Mouse (Mus musculus): Measurements from ENCODE around the gene 4930469K13Rik. TPM values are rescaled to one million over a fixed set of nuclear protein-coding genes. Genes with fewer than 3 reads are reported as not detected.

Gene 4930469K13Rik
- polyA plus RNA-seq, 1 experiment from 2014 or later: not detected

Other genes starting within 250 kb of the 4930469K13Rik start
- gene Kcnmb1, start 135.5 kb downstream of the 4930469K13Rik start, polyA plus RNA-seq (2015; fragmentation: Nextera tagmentation; extraction: Ambion mirVana): 1.8 and 2.0 TPM in 2 replicates
- 8.8 and 10.2 TPM in 2 replicates for gene Kcnip1, start 105.4 kb downstream of the 4930469K13Rik start, polyA plus RNA-seq (2015; fragmentation: Nextera tagmentation; extraction: Ambion mirVana)
- gene Lcp2, start 51.6 kb downstream of the 4930469K13Rik start, polyA plus RNA-seq (2015; fragmentation: Nextera tagmentation; extraction: Ambion mirVana): 3.6 and 3.7 TPM in 2 replicates
- gene Foxi1, start 109.5 kb upstream of the 4930469K13Rik start, polyA plus RNA-seq (2015; fragmentation: Nextera tagmentation; extraction: Ambion mirVana): not detected in 2 replicates
- gene Fam196b, start 216.3 kb upstream of the 4930469K13Rik start, polyA plus RNA-seq (2015; fragmentation: Nextera tagmentation; extraction: Ambion mirVana): 0.21 TPM in 2 replicates